Mouse (Mus musculus) small intestine, adult 2 months (tissue): ENCODE measurements around the gene Synj2.

ENCODE experiments used
- CTCF ChIP-seq: fragments of 200-500 bp; IDR thresholded peaks from 2 replicates; pipeline ENCODE4 v1.5.1; 2012; ENCODE audit warnings: low read depth, mild to moderate bottlenecking, control low read depth, inconsistent platforms, low read length, moderate library complexity, mixed read lengths; ENCODE audit not compliant: insufficient replicate concordance, insufficient read length; ENCODE audit errors: extremely low read depth
- POLR2A ChIP-seq: fragments of 200-500 bp; IDR thresholded peaks from 2 replicates; pipeline ENCODE4 v1.6.1; 2012; ENCODE audit warnings: low read depth, mild to moderate bottlenecking, control low read depth, inconsistent platforms, low read length, moderate library complexity

DNA sequence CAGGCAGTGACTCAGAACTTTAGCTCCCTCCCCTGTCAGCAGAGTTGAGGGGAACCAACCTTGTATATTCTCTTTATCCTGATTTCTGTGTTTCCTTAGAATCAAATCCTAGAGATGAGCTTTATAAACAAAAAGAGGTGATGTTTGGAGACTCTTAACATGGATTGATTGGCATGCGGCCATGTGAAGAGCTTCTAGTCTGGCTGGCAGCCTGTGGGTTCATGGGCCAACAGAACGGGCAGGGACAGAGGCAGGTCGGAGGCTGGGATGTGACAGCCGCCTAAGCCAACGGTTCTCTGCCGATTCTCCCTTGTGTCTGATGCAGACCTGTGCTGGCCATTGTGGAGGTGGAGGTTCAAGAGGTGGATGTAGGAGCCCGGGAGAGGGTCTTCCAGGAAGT, 84.8 kb downstream of the Synj2 start:
- TF ChIP-seq CTCF (no peak), POLR2A (no peak)
